Mouse (Mus musculus) left cerebral cortex, postnatal 14 days (tissue): ENCODE measurements at regions not wholly inside any gene's neighbourhood (a gene's known extent, or its start where the extent isn't known, plus 50 kb on each side); places are given as distances from the start of the nearest gene placed in this dataset.

Experiments used
- DNase-seq, 2 experiments: peaks; one replicate each; pipeline ENCODE4 v3.0.0; 2021 to 2022; ENCODE audit warnings: low spot score in 2 of 2, mixed read lengths in 1 of 2
- intact Hi-C: fragments of 180-260 bp; cut with DNase I; formaldehyde crosslinking; loops from one replicate; pipeline ENCODE4 v1.15.1; 2025

DNA sequence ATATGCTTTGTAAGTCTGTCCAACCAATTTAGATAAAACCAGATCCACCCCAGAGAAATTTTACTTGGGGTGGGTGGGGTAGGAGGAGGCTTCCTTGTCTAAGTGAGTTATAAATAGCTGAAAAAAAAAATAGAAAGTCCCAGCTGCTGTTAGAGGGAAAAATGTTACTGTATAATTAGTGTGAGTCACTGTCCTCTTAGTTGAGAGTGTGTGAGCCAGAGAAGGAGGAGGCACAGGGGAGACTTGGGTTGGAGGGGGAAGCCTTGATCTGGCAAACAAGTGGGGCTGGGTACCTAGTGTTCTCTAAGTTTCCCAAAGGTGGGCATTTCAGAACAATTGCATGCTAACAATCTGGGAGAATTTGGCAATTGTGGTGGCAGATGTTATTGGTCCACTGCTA, 103.8 kb upstream of the 4930474N05Rik start:
- DNase-seq = peak; percentile 10 to 37
- intact Hi-C loops = no loop called here
